Mouse (Mus musculus): Measurements from ENCODE around the gene Agmat. TPM values are rescaled to one million over a fixed set of nuclear protein-coding genes. Genes with fewer than 3 reads are reported as not detected.

Gene Agmat
- polyA plus RNA-seq, 1 experiment from 2014 or later: not detected

- WGBS: 94% methylated on average over 8 of the region's 8 CpGs
- H3K27me3 ChIP-seq: no peaks in the 10 kb centered on the region
- H3K36me3 ChIP-seq: peaks cover 98% of the 10 kb centered on the region
- H3K27ac ChIP-seq: no peak overlapping the region
- no peaks in the 10 kb centered on the region for H3K9me3 ChIP-seq
- ATAC-seq (ENCODE audit: insufficient number of reproducible peaks, insufficient read depth, low FRiP score, low TSS enrichment, low read depth): no peak
- no peaks in the 10 kb centered on the region for H3K4me1 ChIP-seq (replicated peaks)
- no peak overlapping the region for H3K4me3 ChIP-seq (replicated peaks)
- no peak overlapping the region for H3K9ac ChIP-seq (replicated peaks)
- H3K4me2 ChIP-seq: no peak overlapping the region
Observed at GRCm38 (mm10) chr4:141781201-141781985, 34.9 kb downstream of the Agmat start.

DNA sequence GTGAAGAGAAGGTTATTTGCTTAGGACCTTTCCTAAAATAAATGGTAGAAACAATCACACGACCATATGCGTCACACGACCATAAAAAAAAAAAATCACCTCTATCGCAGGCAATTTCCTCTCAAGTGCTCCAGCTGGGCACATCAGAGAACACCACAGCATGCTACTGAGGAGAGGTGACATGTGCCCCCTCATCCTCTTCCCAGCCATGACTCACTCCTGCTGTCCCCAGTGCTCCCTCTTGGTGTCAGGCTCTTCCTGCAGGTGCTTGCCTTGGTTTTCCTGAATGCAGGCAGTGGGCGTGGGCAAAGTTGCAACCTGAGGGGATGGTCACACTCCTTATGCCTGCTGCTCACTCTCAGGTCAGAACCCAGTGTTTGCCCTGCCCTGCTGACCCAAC is 38.4 kb downstream of the Agmat start:
- Histone ChIP-seq H3K4me1 (replicated peaks) (peaks cover 4% of the 10 kb centered on the region), H3K36me3 (peaks cover 74% of the 10 kb centered on the region), H3K27ac (no peak overlapping the region), H3K9me3 (no peaks in the 10 kb centered on the region), H3K9ac (replicated peaks) (no peak overlapping the region), H3K4me2 (no peak overlapping the region), H3K4me3 (replicated peaks) (no peak overlapping the region), H3K27me3 (no peaks in the 10 kb centered on the region)
- no peak for ATAC-seq (ENCODE audit: insufficient number of reproducible peaks, insufficient read depth, low FRiP score, low TSS enrichment, low read depth)
- 69% methylated on average over 5 of the region's 5 CpGs for WGBS

DNA sequence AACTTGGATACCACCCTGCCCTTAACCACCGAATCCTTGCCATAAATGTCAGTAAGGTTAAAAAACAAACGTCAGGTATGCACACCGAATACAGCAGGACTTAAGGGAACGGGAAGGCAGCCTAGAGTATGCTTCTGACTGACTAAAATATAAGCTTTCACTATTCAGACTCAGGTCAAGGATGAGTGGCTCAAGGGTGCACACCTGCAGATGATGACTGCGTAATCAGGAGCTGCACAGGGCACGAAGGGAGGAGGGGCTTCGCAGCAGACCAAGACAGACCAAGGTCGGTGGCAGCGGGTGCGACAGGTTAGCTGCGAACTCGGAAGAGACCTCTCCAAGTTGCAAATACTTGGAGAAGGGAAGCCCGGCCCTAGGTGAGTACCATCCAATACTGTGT is 39.7 kb downstream of the Agmat start:
- Histone ChIP-seq H3K9ac (replicated peaks) (no peak overlapping the region), H3K4me1 (replicated peaks) (peaks cover 7% of the 10 kb centered on the region), H3K4me3 (replicated peaks) (no peak overlapping the region), H3K36me3 (peaks cover 61% of the 10 kb centered on the region), H3K27ac (peak overlapping the region; percentile 37; the same call in 1 of the 2 replicates), H3K9me3 (no peaks in the 10 kb centered on the region), H3K4me2 (no peak overlapping the region), H3K27me3 (no peaks in the 10 kb centered on the region)
- 91% methylated on average over 13 of the region's 13 CpGs for WGBS
- ATAC-seq (ENCODE audit: insufficient number of reproducible peaks, insufficient read depth, low FRiP score, low TSS enrichment, low read depth): no peak

DNA sequence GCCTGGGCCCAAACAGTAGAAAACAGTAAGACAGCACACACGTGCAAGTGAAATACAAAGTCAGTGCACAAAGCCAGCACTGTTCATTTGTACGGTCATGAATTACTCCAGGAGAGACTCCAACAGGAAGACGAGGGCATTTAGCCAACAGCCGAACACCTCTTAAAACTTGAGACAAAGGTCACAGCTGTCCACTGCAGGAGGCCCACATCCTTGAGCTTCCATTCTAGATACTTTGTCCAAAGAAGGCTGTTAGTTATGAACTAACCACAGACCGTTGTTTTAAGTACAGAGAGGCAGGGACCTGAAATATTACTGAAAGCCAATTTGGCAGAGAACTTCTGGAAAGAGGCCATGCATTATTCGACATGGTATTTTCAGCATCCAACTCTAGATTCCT is 40.6 kb downstream of the Agmat start:
- H3K27ac ChIP-seq: peak overlapping the region; percentile 35; the same call in 1 of the 2 replicates

GRCm38 (mm10) chr4:141787462-141787861 is 41.0 kb downstream of the Agmat start:
- ATAC-seq (ENCODE audit: insufficient number of reproducible peaks, insufficient read depth, low FRiP score, low TSS enrichment, low read depth): no peak
- Histone ChIP-seq H3K9me3 (no peaks in the 10 kb centered on the region), H3K27me3 (no peaks in the 10 kb centered on the region), H3K27ac (peak overlapping the region; percentile 35; the same call in 1 of the 2 replicates), H3K4me3 (replicated peaks) (no peak overlapping the region), H3K4me2 (no peak overlapping the region), H3K9ac (replicated peaks) (0 out of 2 replicates have a peak overlapping the region, but pooled peaks have one; percentile 8), H3K4me1 (replicated peaks) (peaks cover 8% of the 10 kb centered on the region), H3K36me3 (peaks cover 48% of the 10 kb centered on the region)
- 87% methylated on average over 7 of the region's 7 CpGs for WGBS

More for the DNA sequence above, 40.6 kb downstream of the Agmat start:
- no peak for ATAC-seq (ENCODE audit: insufficient number of reproducible peaks, insufficient read depth, low FRiP score, low TSS enrichment, low read depth)
- no peak overlapping the region for H3K4me2 ChIP-seq
- H3K4me3 ChIP-seq (replicated peaks): no peak overlapping the region
- peaks cover 8% of the 10 kb centered on the region for H3K4me1 ChIP-seq (replicated peaks)
- H3K27me3 ChIP-seq: no peaks in the 10 kb centered on the region
- H3K36me3 ChIP-seq: peaks cover 52% of the 10 kb centered on the region
- 68% methylated on average over 6 of the region's 6 CpGs for WGBS
- no peak overlapping the region for H3K9ac ChIP-seq (replicated peaks)
- no peaks in the 10 kb centered on the region for H3K9me3 ChIP-seq

DNA sequence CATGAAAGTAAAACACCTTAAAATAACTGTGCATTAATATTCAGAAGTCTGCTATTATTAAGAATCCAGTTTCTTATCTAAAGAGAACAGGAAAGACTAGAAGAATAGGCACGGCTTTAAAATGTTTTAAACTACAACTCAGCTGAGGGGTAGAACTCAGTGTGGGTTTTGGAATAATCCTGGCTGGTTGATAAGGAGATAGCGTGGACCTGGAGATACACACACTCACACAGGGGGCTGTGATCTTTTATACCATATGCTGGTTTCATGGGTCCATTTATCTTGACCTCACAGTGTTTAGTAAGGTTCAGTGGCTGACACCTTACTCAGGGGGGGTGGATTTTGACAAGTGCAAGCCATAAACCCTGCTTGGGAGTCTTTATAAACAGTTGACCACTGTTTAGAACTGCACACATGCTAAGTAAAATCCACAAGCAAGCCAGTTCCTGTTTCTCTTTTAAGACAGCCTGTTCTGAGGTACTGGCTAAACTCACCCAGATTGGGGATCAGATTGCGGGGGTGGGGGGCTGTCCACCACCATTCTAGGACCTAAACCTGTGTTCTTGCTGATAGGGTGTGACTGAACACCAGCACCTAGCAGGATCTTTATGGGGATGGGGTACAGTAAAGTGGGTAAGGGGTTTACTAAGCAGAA is 43.2 kb downstream of the Agmat start:
- Histone ChIP-seq H3K4me1 (replicated peaks) (peaks cover 8% of the 10 kb centered on the region), H3K9me3 (no peaks in the 10 kb centered on the region), H3K27ac (peak overlapping the region; percentile 79), H3K9ac (replicated peaks) (peak overlapping the region; percentile 94), H3K4me3 (replicated peaks) (peak overlapping the region; percentile 98), H3K36me3 (peaks cover 27% of the 10 kb centered on the region), H3K27me3 (no peaks in the 10 kb centered on the region), H3K4me2 (peak overlapping the region; percentile 84)
- no peak for ATAC-seq (ENCODE audit: insufficient number of reproducible peaks, insufficient read depth, low FRiP score, low TSS enrichment, low read depth)
- 56% methylated on average over 3 of the region's 3 CpGs for WGBS

DNA sequence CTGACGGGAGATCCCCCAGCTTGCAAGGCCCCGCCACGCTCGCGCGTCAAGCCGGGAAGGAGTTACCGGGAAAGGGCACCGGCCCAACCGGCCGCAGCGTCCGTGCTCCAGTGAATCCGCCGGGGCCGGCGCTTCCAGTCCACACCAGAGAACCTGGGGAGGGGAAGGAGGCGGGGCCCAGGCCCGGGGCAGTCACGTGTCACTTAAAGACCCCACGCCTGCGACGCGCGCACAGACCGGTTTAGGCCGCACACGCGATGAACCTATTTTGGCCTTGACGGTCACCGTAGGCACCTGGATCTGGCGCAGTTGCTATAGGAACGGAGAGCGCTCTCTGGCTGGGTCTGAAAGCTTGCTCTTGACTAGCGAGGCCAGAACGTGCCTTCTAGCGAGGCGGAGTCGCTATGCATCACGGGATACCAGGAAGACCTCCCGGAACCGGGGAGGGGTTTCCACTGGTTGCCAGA is 44.1 kb downstream of the Agmat start, which contains the start of gene Dnajc16:
Gene Dnajc16, minus strand, starts transcription at position 408 of the 467 bp plus-strand sequence.
- Histone ChIP-seq H3K36me3 (peaks cover 18% of the 10 kb centered on the region; the same call in 1 of the 2 replicates), H3K4me1 (replicated peaks) (peaks cover 13% of the 10 kb centered on the region), H3K27ac (peak within 1 kb of the TSS; percentile 79), H3K9me3 (no peaks in the 10 kb centered on the region), H3K27me3 (no peaks in the 10 kb centered on the region), H3K4me2 (peak within 1 kb of the TSS; percentile 84), H3K4me3 (replicated peaks) (peak within 1 kb of the TSS; percentile 98), H3K9ac (replicated peaks) (peak within 1 kb of the TSS; percentile 94)
- under 1% methylated on average over 42 of the region's 42 CpGs for WGBS
- peak; percentile 89 for ATAC-seq (ENCODE audit: insufficient number of reproducible peaks, insufficient read depth, low FRiP score, low TSS enrichment, low read depth)

DNA sequence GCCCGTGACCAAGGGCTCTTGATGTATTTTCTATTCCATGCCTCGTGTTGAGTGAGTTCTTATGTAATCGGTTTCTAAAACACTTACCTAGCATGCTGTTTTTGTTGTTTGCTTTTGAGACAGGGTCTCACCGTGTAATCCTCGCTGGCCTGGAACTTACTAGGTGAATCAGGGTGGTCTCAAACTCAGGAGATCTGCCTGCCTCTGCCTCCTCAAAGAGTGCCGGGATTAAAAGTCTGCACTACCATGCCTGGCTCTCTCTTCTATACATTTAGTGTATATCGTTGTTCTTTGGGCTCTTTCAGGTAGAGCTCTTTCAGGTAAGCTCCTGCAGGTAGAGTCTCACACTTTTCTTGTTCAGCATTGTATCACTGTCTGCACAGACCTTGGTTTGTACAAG is 45.0 kb downstream of the Agmat start:
- no peaks in the 10 kb centered on the region for H3K9me3 ChIP-seq
- H3K36me3 ChIP-seq: peaks cover 12% of the 10 kb centered on the region
- H3K27me3 ChIP-seq: no peaks in the 10 kb centered on the region
- no peak overlapping the region for H3K9ac ChIP-seq (replicated peaks)
- H3K4me3 ChIP-seq (replicated peaks): no peak overlapping the region
- peak overlapping the region; percentile 84; the same call in 1 of the 2 replicates for H3K4me2 ChIP-seq
- 92% methylated on average over 7 of the region's 7 CpGs for WGBS
- no peak overlapping the region for H3K27ac ChIP-seq
- ATAC-seq (ENCODE audit: insufficient number of reproducible peaks, insufficient read depth, low FRiP score, low TSS enrichment, low read depth): no peak
- H3K4me1 ChIP-seq (replicated peaks): peaks cover 13% of the 10 kb centered on the region

- H3K4me3 ChIP-seq (replicated peaks): no peak overlapping the region
- peaks cover 15% of the 10 kb centered on the region for H3K36me3 ChIP-seq
- peaks cover 13% of the 10 kb centered on the region for H3K4me1 ChIP-seq (replicated peaks)
- H3K9ac ChIP-seq (replicated peaks): no peak overlapping the region
- H3K9me3 ChIP-seq: no peaks in the 10 kb centered on the region
- 87% methylated on average over 8 of the region's 8 CpGs for WGBS
- ATAC-seq (ENCODE audit: insufficient number of reproducible peaks, insufficient read depth, low FRiP score, low TSS enrichment, low read depth): no peak
- no peak overlapping the region for H3K27ac ChIP-seq
- no peaks in the 10 kb centered on the region for H3K27me3 ChIP-seq
- no peak overlapping the region for H3K4me2 ChIP-seq
Observed at GRCm38 (mm10) chr4:141791951-141792350, 45.5 kb downstream of the Agmat start.

- H3K36me3 ChIP-seq: peaks cover 17% of the 10 kb centered on the region
- peak overlapping the region; percentile 68 for H3K4me3 ChIP-seq (replicated peaks)
- H3K27me3 ChIP-seq: no peaks in the 10 kb centered on the region
- H3K27ac ChIP-seq: peak overlapping the region; percentile 93
- peak overlapping the region; percentile 57 for H3K4me2 ChIP-seq
- WGBS: 10% methylated on average over 10 of the region's 10 CpGs
- H3K9ac ChIP-seq (replicated peaks): peak overlapping the region; percentile 40
- no peaks in the 10 kb centered on the region for H3K9me3 ChIP-seq
- H3K4me1 ChIP-seq (replicated peaks): peaks cover 13% of the 10 kb centered on the region
- no peak for ATAC-seq (ENCODE audit: insufficient number of reproducible peaks, insufficient read depth, low FRiP score, low TSS enrichment, low read depth)
Observed at GRCm38 (mm10) chr4:141792554-141793281, 46.2 kb downstream of the Agmat start.

All from limb, embryonic 12.5 days (tissue).